Mouse (Mus musculus): ENCODE results near the gene Cacng3.

Cacng3 gene

DNA sequence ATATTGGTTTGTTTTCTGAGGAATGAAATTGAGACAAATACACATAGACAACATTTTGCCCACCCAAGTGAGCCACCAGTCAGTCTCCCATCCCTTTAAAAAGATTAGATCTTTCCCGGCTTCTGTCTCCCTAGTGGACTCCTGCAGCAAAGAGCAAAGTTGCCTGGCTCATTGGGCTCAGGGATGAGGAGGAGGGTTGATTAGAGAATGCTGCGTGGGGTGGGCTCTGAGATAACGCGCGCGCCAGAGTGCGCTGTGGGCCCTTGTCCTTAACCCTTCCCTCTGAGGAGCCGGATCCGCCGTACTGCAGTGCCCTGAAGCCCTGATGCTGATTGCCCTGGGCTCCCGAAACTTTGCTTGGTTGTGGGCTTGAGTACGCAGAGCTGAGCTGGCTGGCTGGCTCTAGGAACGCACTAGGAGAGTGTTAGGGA, at the start of gene Cacng3:
TSS of gene Cacng3 (plus strand) at position 51 of the 431 bp plus-strand sequence.
- DNase-seq, result no peak

GRCm38 (mm10) chr7:122622125-122622774, 48.0 kb upstream of the Cacng3 start:
- peak; percentile 65 for DNase-seq

- DNase-seq, result no peak
Observed at GRCm38 (mm10) chr7:122623753-122624152, 46.5 kb upstream of the Cacng3 start.

DNA sequence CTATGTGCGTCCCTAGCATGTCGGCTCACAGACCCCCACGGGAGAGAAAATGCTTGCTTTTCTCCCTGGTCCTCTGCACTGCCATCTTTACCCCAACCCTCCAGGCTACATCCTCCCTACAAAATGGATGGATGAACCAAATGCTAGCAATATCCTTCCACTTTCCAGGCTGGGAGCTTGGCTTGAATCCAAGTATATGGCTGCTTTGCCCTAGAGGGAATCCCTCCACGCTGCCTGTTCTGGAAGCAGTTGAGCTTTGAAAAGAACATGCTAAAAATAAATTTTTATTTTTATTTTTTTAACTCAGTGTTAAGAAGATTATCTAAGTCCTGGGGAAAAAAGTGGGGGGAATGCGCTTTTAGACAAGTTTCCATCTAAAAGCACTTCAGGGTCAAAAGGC, 42.2 kb upstream of the Cacng3 start:
- DNase-seq, result no peak

DNA sequence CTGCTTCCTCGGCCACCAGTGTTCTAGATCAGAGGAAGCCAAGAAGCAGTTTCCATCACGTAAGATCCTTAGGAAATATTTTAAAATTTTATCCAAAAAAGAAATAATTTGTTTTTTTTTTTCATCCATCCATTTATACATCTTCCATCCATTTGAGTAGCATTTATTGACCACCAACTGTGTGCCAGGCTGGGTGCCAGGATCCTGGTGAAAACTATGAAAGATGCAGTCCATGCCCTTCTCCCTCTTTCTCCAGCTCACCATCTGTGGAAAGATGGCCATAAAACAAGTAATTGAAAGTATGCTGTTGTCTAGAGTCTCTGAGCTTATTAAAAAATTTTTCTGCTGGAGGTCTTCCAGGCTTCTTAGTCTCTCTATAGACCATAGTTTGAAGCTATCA, 39.9 kb upstream of the Cacng3 start:
- DNase-seq, result peak; percentile 72

DNA sequence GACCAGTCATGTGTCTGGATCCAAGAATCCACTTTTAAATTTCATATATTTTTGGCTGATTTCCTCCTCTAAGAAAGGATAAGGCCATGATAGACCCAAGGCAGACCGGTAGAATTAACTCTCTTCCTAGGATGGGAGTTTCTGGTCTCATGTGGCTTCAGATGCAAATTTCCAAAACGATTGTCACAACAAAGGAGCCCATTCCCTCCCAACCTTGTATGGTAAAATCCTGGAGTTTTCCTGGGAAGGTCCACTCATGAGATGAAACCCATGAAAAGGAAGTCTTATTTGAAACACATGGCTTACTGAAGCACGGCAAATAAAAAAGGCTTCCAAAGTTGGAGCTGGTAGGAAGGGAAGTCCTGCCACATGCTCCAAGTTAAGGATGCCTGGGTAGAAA, 39.1 kb upstream of the Cacng3 start:
- DNase-seq, result no peak

- DNase-seq, result no peak
Observed at GRCm38 (mm10) chr7:122632946-122633345, 37.3 kb upstream of the Cacng3 start.

DNA sequence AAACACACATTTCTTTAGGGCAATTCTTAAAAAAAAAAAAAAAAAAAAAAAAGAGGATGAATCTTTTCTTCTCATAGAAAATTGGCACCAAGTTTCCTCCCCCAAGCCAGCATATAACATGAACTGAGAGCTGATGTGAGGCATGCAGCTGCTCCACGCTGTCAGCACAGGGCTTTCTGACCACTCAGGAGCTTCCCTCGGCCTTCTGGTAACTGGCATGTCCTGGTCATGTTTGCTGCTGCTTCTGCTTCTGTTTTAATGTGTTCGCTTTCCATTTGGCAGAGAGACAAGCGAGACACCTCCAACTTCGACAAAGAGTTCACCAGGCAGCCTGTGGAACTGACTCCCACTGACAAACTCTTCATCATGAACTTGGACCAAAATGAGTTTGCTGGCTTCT, 36.8 kb upstream of the Cacng3 start:
- no peak for DNase-seq

GRCm38 (mm10) chr7:122643676-122644075, 26.6 kb upstream of the Cacng3 start:
- DNase-seq, result no peak

DNA sequence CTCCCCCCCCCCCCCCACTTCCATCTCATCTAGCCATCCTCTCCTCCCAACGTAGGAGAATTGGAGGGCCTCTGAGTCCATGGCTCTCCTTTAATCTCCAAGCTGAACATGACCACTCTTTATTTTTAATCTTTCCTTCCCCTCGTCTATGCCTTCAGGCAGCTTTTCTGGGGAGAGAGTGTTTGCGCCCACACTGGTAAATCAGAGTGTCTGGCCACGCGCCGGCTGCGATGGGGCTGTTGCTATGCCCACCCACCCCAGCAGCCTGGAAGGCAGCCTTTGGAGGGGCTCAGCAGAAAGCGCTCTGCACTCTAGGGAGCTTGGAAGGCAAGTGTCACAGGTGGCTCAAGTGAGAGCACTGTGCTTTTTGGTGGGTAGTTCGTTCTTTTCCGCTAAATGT, 21.0 kb upstream of the Cacng3 start:
- no peak for DNase-seq

GRCm38 (mm10) chr7:122652523-122652922, 17.8 kb upstream of the Cacng3 start:
- no peak for DNase-seq

DNA sequence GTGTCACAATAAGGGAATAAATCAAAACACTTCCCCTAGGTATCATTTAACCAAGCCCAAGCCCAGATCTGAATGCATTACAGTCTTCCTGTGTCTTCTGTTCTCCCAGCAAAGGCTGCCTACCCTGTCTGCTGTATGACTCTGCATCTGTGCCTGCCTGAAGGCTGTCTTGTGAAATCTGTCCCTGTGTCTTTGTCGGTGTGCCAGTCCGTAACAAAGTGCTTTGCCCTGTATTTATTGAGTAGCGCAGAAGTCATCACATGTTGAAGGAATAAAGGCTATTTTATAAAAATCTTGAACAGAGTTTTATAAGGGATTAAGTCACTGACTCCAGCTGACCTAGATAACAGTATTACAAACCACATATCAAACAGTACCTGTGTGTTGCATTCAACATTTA, 13.6 kb upstream of the Cacng3 start:
- no peak for DNase-seq

DNA sequence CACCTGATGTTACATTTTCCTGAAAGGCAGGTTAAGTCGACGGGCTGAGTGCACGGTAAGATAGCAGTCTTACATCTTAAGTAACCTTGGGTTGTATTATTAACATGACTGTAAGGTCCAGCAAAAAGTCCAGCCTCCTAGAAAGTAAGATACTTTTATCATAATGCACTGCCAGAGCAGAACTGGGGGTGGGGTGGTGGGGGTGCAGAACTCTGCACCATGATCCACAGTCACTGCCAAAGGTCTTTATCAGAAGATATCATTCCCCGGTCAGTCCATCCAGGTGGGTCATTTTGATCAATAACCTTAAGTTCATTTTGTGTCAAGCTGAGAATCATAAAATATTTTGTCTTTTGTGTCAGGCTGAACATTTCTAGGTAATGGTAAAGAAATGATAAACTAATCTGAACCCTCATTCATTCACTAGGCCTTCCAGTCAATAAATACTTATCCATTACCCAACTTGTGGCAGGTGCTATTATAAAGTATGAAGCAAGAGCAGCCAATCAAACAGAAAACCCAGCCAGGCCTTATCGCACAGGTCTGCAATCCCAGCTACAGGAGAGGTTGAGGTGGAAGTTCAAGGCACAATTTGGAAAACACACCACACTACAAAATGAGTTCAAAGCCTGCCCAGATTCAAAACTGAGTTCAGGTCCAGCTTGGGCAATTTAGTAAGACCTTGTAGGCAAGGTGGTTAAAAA, 12.7 kb upstream of the Cacng3 start:
- no peak for DNase-seq

GRCm38 (mm10) chr7:122665311-122666049, 4.8 kb upstream of the Cacng3 start:
- DNase-seq, result no peak

DNA sequence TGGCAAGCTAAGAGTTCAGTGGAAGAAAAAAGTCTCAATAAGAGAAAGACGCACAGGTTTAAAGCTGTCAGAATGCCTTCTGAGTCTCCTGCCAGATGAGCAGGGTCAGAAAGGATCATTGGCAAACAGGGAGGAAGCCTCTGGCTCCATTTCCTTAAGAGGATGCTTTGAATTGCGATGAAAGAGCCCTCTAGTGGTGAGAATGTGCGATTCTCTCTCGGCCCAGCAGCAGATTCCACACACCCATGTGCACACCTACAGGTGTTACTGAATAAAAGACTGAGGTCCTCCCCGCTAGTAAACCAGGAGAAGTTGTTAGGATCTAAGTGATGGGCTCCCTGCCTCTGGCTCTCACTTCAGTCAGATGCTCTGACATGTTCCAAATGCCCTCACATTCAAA, 2.4 kb upstream of the Cacng3 start:
- peak; percentile 48 for DNase-seq

- DNase-seq, result peak; percentile 13
Observed at GRCm38 (mm10) chr7:122670873-122671641, 765 bp downstream of the Cacng3 start.

- DNase-seq, result no peak
Observed at GRCm38 (mm10) chr7:122672981-122673380, 2.7 kb downstream of the Cacng3 start.

- DNase-seq, result no peak
Observed at GRCm38 (mm10) chr7:122675207-122675606, 4.9 kb downstream of the Cacng3 start.

DNA sequence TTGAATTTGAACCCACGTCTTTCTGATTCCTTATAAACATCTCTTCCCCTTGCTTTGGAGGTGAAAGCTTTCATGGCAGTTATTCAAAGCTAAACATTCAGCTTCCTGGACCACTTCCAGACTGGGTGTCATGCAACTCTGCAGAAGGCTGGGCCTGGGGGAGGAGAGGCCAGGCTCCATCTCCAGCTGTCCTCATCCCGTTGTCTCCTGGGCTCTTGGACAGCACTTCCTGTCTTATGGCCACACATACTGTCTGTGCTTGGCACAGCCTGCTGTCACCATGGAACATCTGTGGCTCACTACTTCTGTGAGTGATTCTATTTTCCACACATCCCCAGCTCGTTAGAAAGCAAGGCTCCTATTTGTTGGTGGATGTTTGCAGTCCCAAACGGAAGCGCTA, 31.5 kb downstream of the Cacng3 start:
- no peak for DNase-seq

- DNase-seq, result no peak
Observed at GRCm38 (mm10) chr7:122702443-122702842, 32.2 kb downstream of the Cacng3 start.

- no peak for DNase-seq
Observed at GRCm38 (mm10) chr7:122706736-122707135, 36.4 kb downstream of the Cacng3 start.

DNA sequence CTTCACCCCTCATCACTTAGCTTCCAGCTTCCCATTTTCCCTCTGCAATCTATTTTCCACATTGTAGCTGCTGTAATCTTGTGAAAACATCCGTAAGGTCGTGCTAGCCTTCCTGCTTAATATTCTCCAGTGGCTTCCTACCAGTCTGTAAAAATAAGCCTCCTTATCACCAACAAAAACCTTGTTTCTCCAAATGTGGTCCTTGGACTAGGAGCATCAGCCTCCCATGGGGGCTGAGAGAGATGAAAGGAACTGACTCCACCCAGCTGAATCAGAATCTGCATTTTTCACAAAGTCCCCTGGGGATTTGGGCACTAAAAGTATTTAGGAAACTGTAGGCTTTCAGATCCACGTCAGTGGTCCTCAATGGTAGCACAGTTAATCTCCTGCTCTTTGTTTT, 46.0 kb downstream of the Cacng3 start:
- no peak for DNase-seq

GRCm38 (mm10) chr7:122718540-122718939, 48.2 kb downstream of the Cacng3 start:
- DNase-seq, result no peak

Data from cerebellum, adult 9-10 months (tissue).